Mouse (Mus musculus) gastrocnemius, postnatal 36 days (tissue): ENCODE measurements around the gene Gas7. TPM values are rescaled to one million over a fixed set of nuclear protein-coding genes. Genes with fewer than 3 reads are reported as not detected.

ENCODE experiments used
- DNase-seq, 2 experiments: peaks; one replicate each; pipeline ENCODE4 v3.0.0; 2022
- intact Hi-C: fragments of 180-260 bp; cut with DNase I; formaldehyde crosslinking; loops from one replicate; pipeline ENCODE4 v1.15.1; 2025
- total RNA-seq, 2 experiments: library from RNA; stranded (reverse); gene quantifications; 2 replicates each; pipeline ENCODE4 v1.2.3; 2021

Gas7 gene
- total RNA-seq, 2 experiments from 2014 or later = 6.9 to 10.2 TPM

DNA sequence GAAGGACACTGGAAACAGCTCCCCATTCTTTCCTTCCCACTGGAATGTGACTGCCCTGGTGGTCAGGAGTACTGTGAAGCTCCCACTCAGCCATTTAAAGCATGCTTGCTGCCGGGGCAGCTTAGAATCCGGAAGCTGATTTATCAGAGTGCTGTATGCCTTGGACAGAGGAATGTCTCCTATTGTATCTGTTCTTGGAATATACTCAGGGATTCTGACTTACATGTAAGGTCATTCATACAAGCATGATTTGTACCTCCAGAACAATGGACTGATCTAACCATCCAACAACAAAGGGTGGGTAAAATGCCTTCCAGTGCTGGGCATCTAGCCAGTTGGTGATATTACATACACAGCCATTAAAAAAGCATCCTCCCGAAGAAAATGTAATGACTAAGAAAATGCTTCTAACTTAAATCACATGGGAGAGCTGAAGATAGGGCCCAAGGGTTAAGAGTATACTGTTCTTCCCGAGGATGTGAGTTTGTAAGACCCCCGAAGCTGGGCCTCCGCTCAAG, 189.5 kb downstream of the Gas7 start:
- DNase-seq = no peak
- intact Hi-C loops = loop anchor here (5.0 to 10.0 kb wide), 3 partner anchors 127 to 217 kb away; partner anchors contain the start of gene Gas7

- peak; percentile 56 to 70 for DNase-seq
- intact Hi-C loops = loop anchor here (2.0 to 10.0 kb wide), 5 partner anchors 73 to 271 kb away; partner anchors contain the start of gene Gas7
Measured at GRCm38 (mm10) chr11:67647745-67648144, 192.5 kb downstream of the Gas7 start.

DNA sequence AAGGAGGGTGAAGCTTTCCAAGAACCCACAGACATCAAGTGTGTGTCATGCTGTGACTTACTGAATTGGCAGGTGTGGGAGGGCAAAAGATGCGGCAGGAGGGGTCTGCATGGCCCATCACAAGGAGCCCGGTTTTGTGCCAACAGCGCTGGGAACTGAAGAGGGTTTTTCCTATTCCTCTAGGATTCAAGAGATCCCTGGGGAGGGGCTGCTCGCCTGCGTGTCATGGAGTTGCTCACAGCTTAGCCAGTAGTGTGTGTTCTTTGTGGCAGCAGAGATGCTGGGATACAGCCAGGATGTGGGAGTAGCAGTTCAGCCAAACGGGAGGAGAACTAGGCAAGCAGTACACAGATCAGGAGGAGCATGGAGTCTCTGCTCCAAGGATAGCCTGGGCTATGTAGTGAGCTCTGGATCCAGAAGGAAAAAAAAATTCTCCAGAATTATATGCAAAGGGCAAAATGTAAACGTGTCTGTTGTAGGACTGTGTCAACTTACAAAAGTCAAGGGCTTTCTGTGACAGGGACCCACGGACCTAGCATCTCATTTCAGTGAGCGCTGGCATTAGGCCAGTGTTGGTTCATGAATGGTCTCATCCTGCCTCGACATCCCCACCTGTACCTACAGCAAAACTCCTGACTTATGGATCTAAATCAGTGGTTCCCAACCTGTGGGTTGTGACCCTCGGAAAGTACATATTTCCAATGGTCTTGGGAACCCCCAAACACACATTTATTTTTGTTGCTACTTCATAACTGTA, 193.6 kb downstream of the Gas7 start:
- intact Hi-C loops = loop anchor here (5.0 to 10.0 kb wide), 3 partner anchors 132 to 222 kb away; partner anchors contain the start of gene Gas7
- DNase-seq = peak in 1 of 2 experiments; percentile 31

- intact Hi-C loops = loop anchor here (5.0 to 10.0 kb wide), 3 partner anchors 133 to 223 kb away; partner anchors contain the start of gene Gas7
- DNase-seq = no peak
Measured at GRCm38 (mm10) chr11:67649971-67650707, 194.9 kb downstream of the Gas7 start.

DNA sequence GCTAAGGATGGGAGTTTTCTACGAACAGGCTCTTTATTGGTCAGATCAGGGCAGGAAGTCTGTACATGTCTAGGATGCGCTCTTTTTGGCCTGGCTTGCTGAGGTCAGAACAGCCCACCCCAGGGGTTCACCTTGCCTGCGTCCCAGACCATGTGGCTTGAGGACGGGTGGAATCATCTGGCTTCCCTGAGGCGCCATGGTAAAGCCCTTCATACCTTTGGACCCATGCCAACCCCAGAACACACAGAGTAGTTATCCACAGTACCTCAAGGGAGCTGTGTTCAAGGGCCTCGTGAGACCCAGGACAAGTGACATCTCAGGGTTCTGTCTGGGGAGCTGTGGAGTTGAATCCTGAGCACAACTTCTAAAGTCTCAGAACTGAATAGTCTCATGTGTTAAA, 196.5 kb downstream of the Gas7 start:
- DNase-seq = no peak
- intact Hi-C loops = no loop called here

DNA sequence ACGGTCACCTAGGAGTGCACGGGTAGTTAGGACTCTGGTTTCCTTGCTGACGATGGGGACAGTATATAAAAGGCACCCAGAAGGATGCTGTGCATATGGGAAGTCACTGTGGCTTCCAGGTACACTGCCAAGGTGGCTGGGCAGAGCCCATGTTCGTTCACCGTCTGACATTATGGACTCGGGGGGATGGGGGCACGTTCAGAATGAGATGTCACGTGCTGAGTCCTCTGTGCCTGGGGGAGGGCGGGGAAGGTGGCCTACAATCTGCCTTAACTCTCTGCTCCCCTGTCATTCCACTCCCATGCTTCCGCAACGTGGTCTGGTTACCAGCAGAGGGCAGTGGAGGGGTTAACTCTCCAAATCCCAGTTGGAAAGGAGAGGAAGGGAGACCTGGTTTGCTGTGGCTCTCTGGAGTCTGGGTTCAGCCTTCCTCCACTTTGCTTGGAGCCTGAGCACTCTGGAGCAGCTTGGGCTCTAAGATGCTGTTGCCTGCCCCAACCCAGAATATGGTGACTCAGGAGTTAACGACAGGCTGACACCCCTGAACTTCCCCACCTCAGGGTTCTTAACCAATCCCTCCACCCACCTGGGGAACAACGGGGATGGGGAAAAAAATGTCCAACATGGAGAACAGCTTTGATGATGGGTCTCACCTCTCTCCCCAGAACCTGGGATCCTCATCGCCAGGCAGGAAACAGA, 197.1 kb downstream of the Gas7 start:
- no peak for DNase-seq
- intact Hi-C loops = no loop called here

- intact Hi-C loops = no loop called here
- DNase-seq = no peak
Measured at GRCm38 (mm10) chr11:67652893-67653255, 197.6 kb downstream of the Gas7 start.

DNA sequence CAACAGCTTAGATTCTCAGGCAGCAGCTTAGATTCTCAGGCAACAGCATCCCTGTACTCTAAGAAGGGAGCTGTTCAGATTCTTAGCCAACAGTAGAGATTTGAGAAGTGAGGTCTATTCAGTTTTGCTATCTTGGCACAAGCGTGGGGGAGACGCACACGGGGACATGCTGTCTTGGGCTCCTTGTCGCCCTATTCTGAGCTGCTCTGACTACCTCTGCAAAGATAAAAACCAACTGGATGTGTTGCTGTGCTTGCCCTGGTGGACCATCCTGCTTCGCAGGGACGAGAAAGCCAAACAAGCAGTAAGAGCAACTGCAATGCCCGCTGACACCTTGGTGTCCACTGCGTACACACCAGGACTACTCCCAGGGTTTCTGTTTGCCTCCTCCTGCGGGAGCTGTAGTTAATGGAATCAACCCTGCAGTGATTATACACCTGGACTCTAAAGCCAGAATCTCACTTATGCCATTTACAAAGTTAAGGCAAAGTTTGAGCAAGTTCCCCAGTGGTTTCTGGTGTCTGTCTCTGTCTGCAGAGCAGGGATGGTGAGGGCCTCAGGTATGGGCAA, 198.4 kb downstream of the Gas7 start:
- no peak for DNase-seq
- intact Hi-C loops = no loop called here

DNA sequence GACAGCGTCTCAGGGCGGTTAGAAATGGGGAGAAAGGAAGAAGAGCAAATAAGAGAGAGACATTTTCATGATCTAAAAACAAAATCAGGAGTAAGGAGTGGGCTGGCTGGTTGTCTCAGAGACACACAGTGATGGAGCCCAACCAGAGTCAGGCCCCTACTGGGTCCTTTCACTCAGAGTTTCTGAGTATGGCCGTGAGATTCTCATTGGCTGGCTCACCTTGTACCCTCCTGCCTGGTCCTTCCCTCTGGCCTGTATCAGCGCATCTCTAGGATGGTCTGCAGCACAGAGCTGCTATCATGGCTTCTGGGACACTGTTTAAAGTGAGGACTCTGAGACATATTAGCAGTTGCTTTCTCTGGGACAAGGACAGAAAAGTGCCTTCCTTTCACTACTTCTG, 199.3 kb downstream of the Gas7 start:
- DNase-seq = no peak
- intact Hi-C loops = no loop called here

DNA sequence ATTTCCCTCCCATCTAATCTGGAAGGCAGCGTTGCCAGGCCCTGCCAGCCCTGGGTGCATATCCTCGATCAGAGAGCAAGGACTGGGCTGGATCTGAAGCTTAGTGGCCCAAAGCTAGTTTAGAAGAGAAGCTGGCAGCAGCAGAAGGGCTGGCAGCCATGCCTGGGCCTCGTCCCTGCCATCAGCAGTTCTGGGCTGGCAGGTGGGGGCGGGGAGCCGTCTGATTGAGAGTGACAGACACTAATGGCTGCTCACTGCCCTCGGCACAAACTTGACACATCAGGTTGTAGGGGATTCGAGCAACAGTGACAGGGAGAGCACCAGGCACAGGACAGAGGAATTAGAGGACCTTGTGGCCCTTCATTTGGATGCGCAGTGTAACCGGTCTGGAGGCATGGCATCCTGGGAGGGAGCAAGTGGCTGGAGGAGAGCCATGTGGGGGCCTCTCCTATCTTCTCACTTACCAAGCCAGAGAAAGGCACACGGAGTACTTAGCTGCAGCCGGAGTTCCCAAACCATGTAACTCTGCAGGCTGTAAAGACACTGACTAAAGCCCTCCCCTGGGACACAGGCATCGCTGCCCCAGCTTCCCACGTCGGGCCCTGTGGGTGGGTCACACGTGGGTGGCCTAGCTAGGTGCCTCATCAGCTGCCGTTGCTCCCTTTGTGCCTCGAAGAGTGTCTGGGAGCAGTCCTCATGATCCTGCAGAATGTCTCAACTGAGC, 200.2 kb downstream of the Gas7 start:
- DNase-seq = peak; percentile 45 to 46
- intact Hi-C loops = no loop called here

- intact Hi-C loops = loop anchor here (2.0 kb wide), 1 partner anchor 18 kb away; no protein-coding TSS in a partner anchor
Measured at GRCm38 (mm10) chr11:67656366-67656765, 201.1 kb downstream of the Gas7 start.

GRCm38 (mm10) chr11:67656811-67657210, 201.6 kb downstream of the Gas7 start:
- DNase-seq = no peak
- intact Hi-C loops = loop anchor here (2.0 kb wide), 1 partner anchor 18 kb away; no protein-coding TSS in a partner anchor

More at GRCm38 (mm10) chr11:67656366-67656765, 201.1 kb downstream of the Gas7 start:
- DNase-seq = no peak

DNA sequence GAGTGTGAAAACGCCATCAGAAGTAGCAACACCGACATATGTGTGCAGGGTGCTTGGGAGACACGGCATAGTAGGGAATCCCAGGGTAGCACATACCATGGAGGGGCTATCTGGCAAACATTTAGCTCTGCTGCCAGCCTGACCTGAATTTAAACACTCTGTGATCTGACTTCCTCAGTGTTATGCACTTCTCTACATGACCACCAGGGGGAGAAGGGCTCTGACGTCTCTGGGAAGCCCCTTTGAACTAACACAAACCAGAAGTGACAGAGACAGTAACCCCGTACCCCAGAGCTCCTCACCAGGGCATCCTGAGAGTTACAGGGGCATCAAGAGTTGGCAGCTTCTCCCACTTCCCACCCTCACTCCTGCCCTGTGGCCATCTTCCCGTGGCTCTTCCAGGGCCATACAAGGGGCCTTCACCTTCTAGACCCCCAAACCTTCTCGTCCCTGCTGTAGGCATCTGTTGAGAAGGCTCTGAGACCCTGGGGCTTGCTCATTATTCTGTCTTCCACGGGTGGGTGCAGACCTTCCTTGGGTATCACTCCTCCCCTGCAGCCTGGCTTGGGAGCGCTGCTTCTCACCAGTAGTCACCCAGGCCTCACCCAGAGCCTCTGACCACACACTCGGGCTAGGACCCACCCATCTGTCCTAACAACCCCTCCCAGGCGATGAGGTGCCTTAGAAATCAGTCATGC, 202.6 kb downstream of the Gas7 start:
- intact Hi-C loops = loop anchor here (2.0 kb wide), 1 partner anchor 17 kb away; no protein-coding TSS in a partner anchor
- DNase-seq = no peak

GRCm38 (mm10) chr11:67661465-67661864, 206.2 kb downstream of the Gas7 start:
- DNase-seq = no peak
- intact Hi-C loops = no loop called here

GRCm38 (mm10) chr11:67663437-67663836, 208.2 kb downstream of the Gas7 start:
- no peak for DNase-seq
- intact Hi-C loops = no loop called here

GRCm38 (mm10) chr11:67664261-67664660, 209.0 kb downstream of the Gas7 start:
- intact Hi-C loops = no loop called here

DNA sequence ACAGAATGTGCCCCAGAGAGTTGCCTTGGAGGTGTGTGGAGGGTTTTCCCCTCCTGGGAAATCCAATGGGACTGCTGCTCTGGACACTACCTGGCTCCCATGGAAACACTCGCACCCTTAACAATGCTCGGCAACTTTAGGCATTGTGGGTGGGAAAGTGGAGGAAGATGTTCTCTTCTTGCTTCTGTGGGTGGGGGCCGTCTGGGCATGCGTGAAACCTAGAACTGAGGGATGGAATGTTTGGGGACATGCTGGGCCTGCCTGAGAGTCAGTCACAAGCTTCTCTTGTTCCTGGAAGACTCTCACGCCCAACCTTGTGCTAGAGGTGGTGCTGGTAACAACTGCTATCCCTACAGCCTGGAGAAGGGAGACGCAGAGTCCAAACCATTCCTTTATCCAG, 209.7 kb downstream of the Gas7 start:
- intact Hi-C loops = no loop called here

More at GRCm38 (mm10) chr11:67664261-67664660, 209.0 kb downstream of the Gas7 start:
- no peak for DNase-seq

GRCm38 (mm10) chr11:67666129-67666528, 210.9 kb downstream of the Gas7 start:
- intact Hi-C loops = no loop called here
- DNase-seq = no peak

More for the DNA sequence above, 209.7 kb downstream of the Gas7 start:
- no peak for DNase-seq
